Mouse (Mus musculus): Measurements from ENCODE around the gene Tmem120b.

DNA sequence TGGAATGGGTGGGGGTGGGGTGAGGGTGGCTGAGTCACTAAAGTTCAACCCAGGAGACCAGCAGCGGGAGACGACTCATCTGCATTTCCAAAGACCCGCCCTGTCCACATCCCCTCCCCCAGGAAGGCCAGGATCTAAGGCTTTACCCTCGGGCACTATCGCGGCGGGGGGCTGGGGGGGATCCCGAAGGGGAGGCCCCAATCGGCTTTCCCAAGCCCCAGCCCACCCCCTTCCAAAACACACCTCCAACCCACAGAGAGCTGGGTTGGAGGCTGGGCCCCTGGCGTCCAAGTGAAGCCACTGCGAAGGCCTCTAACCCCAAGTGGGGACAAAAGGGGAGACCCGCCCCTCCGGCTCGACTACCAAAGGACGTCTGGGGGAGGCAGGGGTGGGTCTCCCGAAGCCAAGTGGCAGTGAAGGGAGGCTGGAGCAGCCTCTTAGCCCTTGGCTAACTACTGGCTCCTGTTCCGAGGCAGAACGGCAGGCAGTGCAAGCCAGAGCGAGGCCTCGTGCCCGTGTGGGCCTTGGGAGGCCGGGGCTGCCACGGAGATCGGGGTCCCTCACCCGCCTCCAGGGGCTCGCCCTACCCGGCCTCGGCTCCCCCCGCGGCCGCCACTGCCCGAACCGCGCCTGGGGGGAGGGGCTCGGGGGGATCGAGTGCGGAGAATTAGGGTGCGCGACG, 70.2 kb downstream of the Tmem120b start:
- TF ChIP-seq GATA1 (IDR thresholded peaks at IDR 0.05; ENCODE audit: low read length) (no peak), TAL1 (IDR thresholded peaks at IDR 0.05; ENCODE audit: low read length) (no peak)
